Mouse (Mus musculus) megakaryocyte, adult 5-6 weeks (primary cell): Measurements from ENCODE around the gene Mettl11b. TPM values are rescaled to one million over a fixed set of nuclear protein-coding genes. Genes with fewer than 3 reads are reported as not detected.
"Not testable (repeated sequence)": the region's sequence is repeated elsewhere in the genome, so short reads cannot be mapped to it uniquely, and the experiment has no call there.

Source experiments
- ATAC-seq: 2 replicates; pipeline ENCODE4 v1.8.0; 2016; ENCODE audit warnings: mild to moderate bottlenecking, inconsistent platforms; ENCODE audit not compliant: poor library complexity, severe bottlenecking
- total RNA-seq, 2 experiments: library from RNA; stranded (forward) in 1 of 2; stranded (reverse) in 1 of 2; fragments of 153-499, 151-499 nt in 1 of 2; fragments of 221-1000, 200-1000 nt in 1 of 2; gene quantifications; 2 replicates each; pipeline versions ENCODE4 v1.2.3 to v1.2.4; 2015 to 2017

Mettl11b gene
- not detected in 2 replicates for total RNA-seq (2015)
- not detected in 2 replicates for total RNA-seq (2017)

GRCm38 (mm10) chr1:163725106-163725759 lies at the start of gene Mettl11b:
Gene Mettl11b (minus strand): TSS chr1:163725232.
- ATAC-seq: no peak

GRCm38 (mm10) chr1:163757462-163758207 lies 32.6 kb upstream of the Mettl11b start:
- peak; percentile 94 for ATAC-seq

- no peak for ATAC-seq
Measured at GRCm38 (mm10) chr1:163751360-163751992, 26.4 kb upstream of the Mettl11b start.

- ATAC-seq: no peak
Measured at GRCm38 (mm10) chr1:163737239-163737533, 12.2 kb upstream of the Mettl11b start.

GRCm38 (mm10) chr1:163736441-163737238 lies 11.6 kb upstream of the Mettl11b start:
- ATAC-seq: no peak

GRCm38 (mm10) chr1:163731166-163731565 lies 6.1 kb upstream of the Mettl11b start:
- ATAC-seq: not testable (repeated sequence)

- ATAC-seq: no peak
Measured at GRCm38 (mm10) chr1:163723913-163724312, 1.1 kb downstream of the Mettl11b start.

- ATAC-seq: no peak
Measured at GRCm38 (mm10) chr1:163708618-163709017, 16.4 kb downstream of the Mettl11b start.

GRCm38 (mm10) chr1:163700571-163700970 lies 24.5 kb downstream of the Mettl11b start:
- no peak for ATAC-seq

GRCm38 (mm10) chr1:163699702-163700101 lies 25.3 kb downstream of the Mettl11b start:
- no peak for ATAC-seq

GRCm38 (mm10) chr1:163691860-163692259 lies 33.2 kb downstream of the Mettl11b start:
- ATAC-seq: no peak

- ATAC-seq: no peak
Measured at GRCm38 (mm10) chr1:163682935-163683430, 42.0 kb downstream of the Mettl11b start.

GRCm38 (mm10) chr1:163682127-163682526 lies 42.9 kb downstream of the Mettl11b start:
- no peak for ATAC-seq

GRCm38 (mm10) chr1:163672866-163673265 lies 52.2 kb downstream of the Mettl11b start:
- ATAC-seq: no peak

GRCm38 (mm10) chr1:163671326-163671725 lies 53.7 kb downstream of the Mettl11b start:
- ATAC-seq: no peak

- ATAC-seq: no peak
Measured at GRCm38 (mm10) chr1:163670702-163671101, 54.3 kb downstream of the Mettl11b start.

GRCm38 (mm10) chr1:163669936-163670335 lies 55.1 kb downstream of the Mettl11b start:
- ATAC-seq: no peak

GRCm38 (mm10) chr1:163662416-163662815 lies 62.6 kb downstream of the Mettl11b start:
- ATAC-seq: no peak

GRCm38 (mm10) chr1:163658535-163658928 lies 66.5 kb downstream of the Mettl11b start:
- no peak for ATAC-seq

- no peak for ATAC-seq
Measured at GRCm38 (mm10) chr1:163657766-163658534, 67.1 kb downstream of the Mettl11b start.
